Mouse (Mus musculus) central nervous system, embryonic 11.5 days (tissue): ENCODE results near the gene Chrnb1. TPM values are rescaled to one million over a fixed set of nuclear protein-coding genes. Genes with fewer than 3 reads are reported as not detected.

ENCODE experiments used
- polyA plus RNA-seq: library from polyadenylated mRNA; depleted of rRNA; stranded (reverse); fragments of >200 nt; gene quantifications from 2 replicates; pipeline ENCODE4 v1.2.3, GENCODE M21; 2012; rRNA removed

Chrnb1 gene
- 1.7 and 15.7 TPM in 2 replicates for polyA plus RNA-seq

GRCm38 (mm10) chr11:69795168-69795982 is at the start of gene Chrnb1:
Gene Chrnb1 (minus strand): TSS chr11:69795943.

DNA sequence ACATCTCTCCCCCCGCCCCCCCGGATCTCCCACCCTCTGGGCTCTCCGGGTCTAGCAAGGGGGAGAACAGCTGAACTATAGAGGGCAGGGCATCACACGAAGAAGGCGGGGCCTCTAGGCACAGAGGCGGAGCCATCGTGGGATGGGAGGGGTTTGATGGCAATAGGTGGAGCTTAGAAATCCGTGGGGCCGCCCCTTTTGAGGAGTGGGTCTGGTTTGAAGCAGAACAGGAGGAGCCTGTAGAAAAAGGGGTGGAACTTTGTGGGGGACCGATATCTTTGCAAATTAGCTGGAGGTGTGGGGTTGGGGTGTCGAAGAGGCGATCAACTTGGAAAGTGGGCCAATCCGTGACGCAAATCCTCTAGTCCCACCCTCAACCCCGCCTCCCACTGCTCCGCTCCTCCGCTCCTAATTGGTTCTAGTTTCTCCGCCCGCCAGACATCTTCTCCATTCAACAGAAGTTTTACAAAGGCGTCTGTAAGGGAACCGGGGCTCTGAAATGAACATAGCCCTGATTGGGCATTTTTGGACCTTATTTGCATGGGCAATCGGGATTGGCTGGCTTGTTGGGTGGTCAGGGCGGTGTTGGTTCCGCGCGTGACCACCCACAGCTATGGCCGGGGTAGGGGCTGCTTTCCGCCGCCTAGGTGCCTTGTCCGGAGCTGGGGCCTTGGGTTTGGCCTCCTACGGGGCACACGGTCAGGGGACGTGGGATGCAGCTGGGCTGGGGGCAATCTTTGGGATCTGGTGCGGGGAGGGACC is 42.4 kb upstream of the Chrnb1 start, which contains the start of gene Tmem256:
Gene Tmem256 (plus strand): TSS at position 563 of the 762 bp plus-strand sequence.

DNA sequence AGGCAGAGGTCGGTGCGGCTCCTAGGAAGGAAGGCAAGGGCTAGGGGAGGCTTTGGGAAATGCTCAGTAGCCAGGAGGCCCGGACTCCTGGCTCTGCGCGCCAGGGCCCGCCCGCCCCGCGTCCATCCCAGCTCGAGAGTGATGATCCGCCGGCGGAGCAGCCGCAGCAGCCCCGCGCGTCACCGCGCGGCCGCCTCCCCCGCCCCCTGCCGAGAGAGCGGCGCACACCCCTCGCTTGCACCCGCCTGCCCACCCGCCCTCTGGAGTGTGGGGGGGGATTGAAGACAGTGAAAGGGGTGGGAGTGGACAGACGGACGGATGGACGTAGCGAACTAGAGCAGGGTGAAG is 41.8 kb upstream of the Chrnb1 start, which contains the start of gene Nlgn2:
Gene Nlgn2 (minus strand): TSS at position 181 of the 348 bp plus-strand sequence.

DNA sequence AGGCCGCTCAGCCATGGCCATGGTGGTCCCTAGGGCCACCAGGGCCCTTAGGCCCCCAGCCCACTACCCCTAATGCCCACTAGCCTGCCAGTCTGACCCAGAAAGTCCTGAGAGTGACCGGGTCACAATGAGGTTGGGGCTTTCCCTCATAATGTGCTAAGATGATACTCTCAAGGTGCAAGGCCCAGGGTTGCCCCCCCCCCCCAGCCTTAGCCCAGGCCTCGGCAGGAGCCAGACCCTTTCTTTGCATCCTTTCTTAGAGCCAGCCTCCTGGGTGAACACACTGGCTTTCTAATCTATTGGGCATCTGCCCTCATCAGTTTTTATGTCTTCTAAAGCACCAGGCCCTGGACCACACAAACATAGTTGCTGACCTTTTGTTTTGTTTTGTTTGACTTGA is 26.3 kb upstream of the Chrnb1 start, which contains the start of gene Spem1:
Gene Spem1 (minus strand): TSS at position 101 of the 400 bp plus-strand sequence.

GRCm38 (mm10) chr11:69818365-69818764 is 22.6 kb upstream of the Chrnb1 start, which contains the start of gene Spem2:
Gene Spem2 (minus strand): TSS chr11:69818465.

GRCm38 (mm10) chr11:69815155-69815554 is 19.4 kb upstream of the Chrnb1 start, which contains the start of gene Gm39566:
Gene Gm39566 (minus strand): TSS chr11:69815298.

DNA sequence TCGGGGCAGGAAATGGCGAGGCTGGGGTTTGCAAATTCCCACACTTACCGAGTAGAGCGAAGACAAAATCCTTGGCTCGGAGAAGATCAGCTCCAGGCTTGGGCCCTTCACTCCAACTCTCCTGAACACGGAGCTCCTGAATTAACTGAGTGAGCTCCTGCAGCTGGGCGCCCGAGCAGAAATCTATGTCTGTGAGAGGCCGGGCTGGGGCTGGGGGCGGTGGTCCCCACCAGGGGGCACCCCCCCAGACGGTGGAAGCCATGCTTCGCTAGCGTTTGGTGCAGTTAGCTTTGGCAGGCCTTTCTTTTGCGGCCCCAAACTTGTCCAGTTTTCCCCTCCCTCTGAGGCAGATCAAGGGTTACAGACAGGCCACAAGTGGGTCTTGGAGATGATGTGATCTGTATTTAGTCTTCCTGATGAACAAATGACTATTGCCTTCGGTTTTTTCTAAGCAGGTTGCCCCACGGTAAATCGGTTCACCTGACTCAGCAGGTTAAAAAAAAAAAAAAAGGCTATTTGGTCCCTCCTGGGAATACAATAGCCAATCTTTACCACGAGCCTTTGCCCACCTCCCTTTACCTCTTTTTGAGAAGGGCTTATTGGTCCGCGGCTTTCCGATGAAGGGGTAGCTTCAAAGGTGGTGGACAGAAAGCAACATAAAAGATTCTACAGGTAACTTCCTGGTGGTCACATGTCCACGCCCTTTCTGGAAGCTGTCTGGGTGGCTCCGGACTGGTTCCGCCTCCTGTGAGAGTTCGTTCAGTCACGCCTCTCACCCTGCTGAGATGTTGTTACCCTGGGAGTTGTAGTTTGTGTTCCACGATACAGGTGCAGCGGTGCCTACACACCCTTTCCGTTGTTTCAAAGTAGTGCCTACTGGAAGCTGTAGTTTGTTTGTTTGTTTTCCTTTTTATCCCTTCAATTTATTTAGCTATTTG is 9.5 kb upstream of the Chrnb1 start, which contains the start of gene Tmem102:
Gene Tmem102 (minus strand): TSS at position 653 of the 938 bp plus-strand sequence.

GRCm38 (mm10) chr11:69801379-69801977 is 5.7 kb upstream of the Chrnb1 start, which contains the start of gene Fgf11:
Gene Fgf11 (minus strand): TSS chr11:69801857.

GRCm38 (mm10) chr11:69765221-69766125 is 30.3 kb downstream of the Chrnb1 start, which contains the start of gene Zbtb4:
Gene Zbtb4 (plus strand): TSS chr11:69765912.

DNA sequence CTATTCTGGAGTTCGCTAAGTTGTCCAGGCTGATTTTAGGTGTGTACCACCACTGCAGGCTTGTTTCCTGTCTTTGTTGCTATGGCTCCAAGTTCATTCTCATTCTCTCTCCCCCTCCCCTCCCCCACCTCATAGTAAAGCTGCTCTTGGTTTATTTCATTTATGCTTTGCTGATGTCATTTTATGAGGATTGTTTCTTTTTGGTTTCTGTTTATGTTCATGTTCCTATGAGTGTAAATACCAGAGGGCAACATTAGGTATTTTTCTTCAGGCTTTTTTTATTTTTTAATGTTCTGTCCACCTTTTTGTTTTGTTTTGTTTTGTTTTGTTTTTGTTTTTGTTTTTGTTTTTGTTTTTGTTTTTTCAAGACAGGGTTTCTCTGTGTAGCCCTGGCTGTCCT is 33.9 kb downstream of the Chrnb1 start, which contains the start of gene Slc35g3:
Gene Slc35g3 (minus strand): TSS at position 101 of the 400 bp plus-strand sequence.

GRCm38 (mm10) chr11:69758478-69758970 is 37.2 kb downstream of the Chrnb1 start, which contains the start of gene Polr2a:
Gene Polr2a (minus strand): TSS chr11:69758637.

Other genes starting within 250 kb of the Chrnb1 start
- gene Dnah2, start 246.8 kb downstream of the Chrnb1 start, polyA plus RNA-seq = 1.5 and 2.1 TPM in 2 replicates
- 60.4 and 60.6 TPM in 2 replicates for gene Efnb3, start 235.7 kb downstream of the Chrnb1 start, polyA plus RNA-seq
- gene Wrap53, start 215.7 kb downstream of the Chrnb1 start, polyA plus RNA-seq = 22.5 and 33.0 TPM in 2 replicates
- 151 and 154 TPM in 2 replicates for gene Trp53, start 215.6 kb downstream of the Chrnb1 start, polyA plus RNA-seq
- gene Atp1b2, start 190.0 kb downstream of the Chrnb1 start, polyA plus RNA-seq = 11.4 and 13.4 TPM in 2 replicates
- gene Shbg, start 178.0 kb downstream of the Chrnb1 start, polyA plus RNA-seq = 0.86 and 1.6 TPM in 2 replicates
- 14.8 and 16.0 TPM in 2 replicates for gene Sat2, start 173.9 kb downstream of the Chrnb1 start, polyA plus RNA-seq
- 126 and 156 TPM in 2 replicates for gene Fxr2, start 163.0 kb downstream of the Chrnb1 start, polyA plus RNA-seq
- 0.12 and 0.22 TPM in 2 replicates for gene Sox15, start 140.6 kb downstream of the Chrnb1 start, polyA plus RNA-seq
- 97.0 and 101 TPM in 2 replicates for gene Mpdu1, start 133.3 kb downstream of the Chrnb1 start, polyA plus RNA-seq
- 4.7 and 9.4 TPM in 2 replicates for gene Cd68, start 129.8 kb downstream of the Chrnb1 start, polyA plus RNA-seq
- 1,301 and 1,419 TPM in 2 replicates for gene Eif4a1, start 123.5 kb downstream of the Chrnb1 start, polyA plus RNA-seq
- 92.5 and 186 TPM in 2 replicates for gene Senp3, start 113.9 kb downstream of the Chrnb1 start, polyA plus RNA-seq
- 0.29 and 0.97 TPM in 2 replicates for gene Tnfsf13, start 110.2 kb downstream of the Chrnb1 start, polyA plus RNA-seq
- 4.4 and 4.9 TPM in 2 replicates for gene Tnfsf12, start 100.1 kb downstream of the Chrnb1 start, polyA plus RNA-seq
- 1.7 and 2.3 TPM in 2 replicates for gene Tnfsfm13, start 99.8 kb downstream of the Chrnb1 start, polyA plus RNA-seq
- gene Polr2a, start 37.3 kb downstream of the Chrnb1 start, polyA plus RNA-seq = 48.6 and 79.6 TPM in 2 replicates
- gene Slc35g3, start 34.0 kb downstream of the Chrnb1 start, polyA plus RNA-seq = 0.16 and 0.30 TPM in 2 replicates
- gene Zbtb4, start 30.0 kb downstream of the Chrnb1 start, polyA plus RNA-seq = 4.7 and 5.0 TPM in 2 replicates
- gene Fgf11, start 5.9 kb upstream of the Chrnb1 start, polyA plus RNA-seq = 4.7 and 7.5 TPM in 2 replicates
- gene Tmem102, start 9.7 kb upstream of the Chrnb1 start, polyA plus RNA-seq = 0.19 and 0.27 TPM in 2 replicates
- not detected in 2 replicates for gene Gm39566, start 19.4 kb upstream of the Chrnb1 start, polyA plus RNA-seq
- not detected in 2 replicates for gene Spem2, start 22.5 kb upstream of the Chrnb1 start, polyA plus RNA-seq
- 0.80 and 0.86 TPM in 2 replicates for gene Spem1, start 26.2 kb upstream of the Chrnb1 start, polyA plus RNA-seq
- gene Nlgn2, start 41.8 kb upstream of the Chrnb1 start, polyA plus RNA-seq = 70.3 and 84.9 TPM in 2 replicates
- 137 and 187 TPM in 2 replicates for gene Tmem256, start 42.6 kb upstream of the Chrnb1 start, polyA plus RNA-seq
- gene Plscr3, start 50.4 kb upstream of the Chrnb1 start, polyA plus RNA-seq = 60.2 and 99.9 TPM in 2 replicates
- gene Tnk1, start 62.8 kb upstream of the Chrnb1 start, polyA plus RNA-seq = 0.25 and 0.65 TPM in 2 replicates
- gene Tmem95, start 82.1 kb upstream of the Chrnb1 start, polyA plus RNA-seq = not detected in 2 replicates
- 2.3 and 2.9 TPM in 2 replicates for gene Kctd11, start 85.5 kb upstream of the Chrnb1 start, polyA plus RNA-seq
- gene Acap1, start 99.6 kb upstream of the Chrnb1 start, polyA plus RNA-seq = 2.0 and 2.4 TPM in 2 replicates
- 10.4 and 14.1 TPM in 2 replicates for gene 2810408A11Rik, start 105.0 kb upstream of the Chrnb1 start, polyA plus RNA-seq
- 86.7 and 121 TPM in 2 replicates for gene Neurl4, start 105.1 kb upstream of the Chrnb1 start, polyA plus RNA-seq
- gene Gps2, start 117.9 kb upstream of the Chrnb1 start, polyA plus RNA-seq = 71.0 and 88.1 TPM in 2 replicates
- gene Eif5a, start 126.0 kb upstream of the Chrnb1 start, polyA plus RNA-seq = 1,164 and 1,181 TPM in 2 replicates
- gene Ybx2, start 139.9 kb upstream of the Chrnb1 start, polyA plus RNA-seq = 23.1 and 36.5 TPM in 2 replicates
- gene Slc2a4, start 152.2 kb upstream of the Chrnb1 start, polyA plus RNA-seq = 10.3 and 24.4 TPM in 2 replicates
- 2.3 and 5.7 TPM in 2 replicates for gene Cldn7, start 168.8 kb upstream of the Chrnb1 start, polyA plus RNA-seq
- gene Ctdnep1, start 185.2 kb upstream of the Chrnb1 start, polyA plus RNA-seq = 88.4 and 139 TPM in 2 replicates
- 112 and 147 TPM in 2 replicates for gene Elp5, start 186.6 kb upstream of the Chrnb1 start, polyA plus RNA-seq
- gene Gabarap, start 195.2 kb upstream of the Chrnb1 start, polyA plus RNA-seq = 303 and 380 TPM in 2 replicates
- 66.5 and 98.1 TPM in 2 replicates for gene Phf23, start 199.8 kb upstream of the Chrnb1 start, polyA plus RNA-seq
- gene Dvl2, start 204.7 kb upstream of the Chrnb1 start, polyA plus RNA-seq = 32.7 and 40.0 TPM in 2 replicates
- 32.6 and 38.6 TPM in 2 replicates for gene Acadvl, start 219.5 kb upstream of the Chrnb1 start, polyA plus RNA-seq
- 71.2 and 101 TPM in 2 replicates for gene Dlg4, start 221.0 kb upstream of the Chrnb1 start, polyA plus RNA-seq